Mouse (Mus musculus): ENCODE results near the gene Dcst1.

DNA sequence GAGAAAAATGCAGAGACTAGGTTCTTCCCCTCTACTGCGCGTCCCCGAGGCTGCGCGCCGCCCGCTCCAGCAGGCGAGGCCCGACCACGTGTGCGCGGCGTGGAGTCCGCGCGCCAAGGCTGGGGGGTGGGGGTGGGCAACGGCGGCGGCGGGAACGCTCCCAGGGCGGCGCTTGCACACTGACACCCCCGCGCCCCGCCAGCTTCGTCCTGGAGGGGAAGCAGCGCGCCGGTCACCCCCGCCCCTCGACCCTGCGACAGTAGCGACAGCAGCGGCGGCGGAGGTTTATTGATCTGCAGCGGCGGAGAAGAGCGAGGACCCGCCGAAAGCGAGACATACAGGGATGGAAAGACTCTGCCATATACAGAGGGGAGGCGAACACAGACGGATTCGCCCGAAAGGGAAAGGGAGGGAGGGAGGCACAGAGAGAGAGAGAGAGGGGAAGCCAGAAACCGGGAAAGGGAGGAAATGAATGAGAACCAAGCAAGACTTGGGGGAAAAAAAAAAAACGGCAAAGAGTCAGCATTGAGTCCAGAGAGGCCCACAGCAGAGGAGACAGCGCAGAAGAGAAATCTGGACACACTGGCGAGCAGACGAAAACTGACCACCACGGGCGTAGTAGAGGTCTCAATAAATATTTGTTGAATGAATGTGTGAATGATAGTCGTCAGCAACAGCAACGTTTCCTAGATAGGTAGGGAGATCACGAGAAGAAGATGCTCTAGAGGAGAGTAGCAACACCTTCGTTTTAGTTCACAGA is 45.3 kb downstream of the Dcst1 start:
- no peak for TF ChIP-seq CTCF (conservative IDR thresholded peaks at IDR 0.05; ENCODE audit: low read length)
- no peak for TF ChIP-seq POU5F1 (IDR thresholded peaks at IDR 0.05; ENCODE audit: borderline replicate concordance, low read length)
